Mouse (Mus musculus) heart, adult 18-20 months (tissue): ENCODE data around the gene Tmem178b. TPM values are rescaled to one million over a fixed set of nuclear protein-coding genes. Genes with fewer than 3 reads are reported as not detected.

Experiments used
- DNase-seq, 2 experiments: peaks; one replicate each; pipeline ENCODE4 v3.0.0; 2021 to 2022; ENCODE audit warnings: mixed read lengths in 1 of 2
- total RNA-seq, 2 experiments: library from RNA; stranded (reverse); gene quantifications; 2 replicates each; pipeline ENCODE4 v1.2.3; 2021

Gene Tmem178b
- total RNA-seq, 2 experiments from 2014 or later = 0.42 to 0.90 TPM

DNA sequence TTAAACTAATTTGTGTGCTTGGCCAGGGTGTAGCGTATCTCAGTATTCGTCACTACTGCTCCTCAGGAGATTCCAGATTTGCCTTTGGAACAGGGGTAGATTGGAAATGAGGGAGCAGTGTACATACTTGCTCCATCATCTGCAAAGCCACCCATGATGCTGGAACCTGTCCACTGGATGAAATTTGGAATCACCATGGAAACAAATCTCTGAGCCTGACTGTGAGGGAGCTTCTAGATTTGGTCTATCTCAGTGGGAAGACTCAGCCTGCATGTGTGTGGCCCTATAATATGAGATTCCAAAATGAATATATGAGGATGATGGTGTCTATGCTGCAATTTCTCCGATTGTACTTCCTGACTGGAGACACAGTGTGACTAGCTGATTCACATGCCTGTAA lies 210.7 kb downstream of the Tmem178b start:
- DNase-seq = no peak

DNA sequence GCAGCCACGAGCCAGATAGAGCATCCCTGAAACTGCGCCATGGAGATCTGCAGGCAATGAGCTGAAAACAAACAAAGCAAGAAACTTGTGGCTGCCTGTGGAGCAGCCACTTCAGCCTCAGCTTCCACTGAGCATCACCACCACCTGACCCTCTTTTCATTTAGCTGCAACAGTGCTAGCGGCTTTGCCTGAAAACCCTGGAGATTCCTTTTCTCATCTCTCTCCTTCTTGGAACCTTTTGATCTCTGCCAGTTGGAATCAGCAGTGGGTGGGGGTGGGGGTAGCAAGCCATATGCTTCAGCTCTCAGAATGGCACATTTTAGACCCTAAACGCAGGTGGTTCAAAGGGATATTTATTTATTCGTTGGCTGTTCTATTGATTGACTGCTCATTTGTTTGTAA lies 218.2 kb downstream of the Tmem178b start:
- no peak for DNase-seq

DNA sequence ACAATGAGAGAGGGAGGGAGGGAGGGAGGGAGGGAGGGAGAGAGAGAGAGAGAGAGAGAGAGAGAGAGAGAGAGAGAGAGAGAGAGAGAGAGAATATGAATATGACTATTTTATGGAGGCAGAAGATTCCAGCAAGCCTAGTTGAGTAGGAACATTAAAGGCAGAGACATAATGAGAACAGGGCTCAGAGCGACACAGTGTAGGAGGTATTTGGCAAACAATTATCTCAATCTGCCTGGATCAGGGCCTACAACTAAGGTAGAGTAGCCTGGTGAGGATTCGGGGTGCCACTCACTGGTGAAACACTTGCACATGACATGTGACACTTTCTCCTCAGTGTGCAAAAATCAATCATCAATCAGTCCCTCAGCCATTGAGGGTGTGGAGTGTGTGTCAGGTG lies 225.4 kb downstream of the Tmem178b start:
- no peak for DNase-seq

DNA sequence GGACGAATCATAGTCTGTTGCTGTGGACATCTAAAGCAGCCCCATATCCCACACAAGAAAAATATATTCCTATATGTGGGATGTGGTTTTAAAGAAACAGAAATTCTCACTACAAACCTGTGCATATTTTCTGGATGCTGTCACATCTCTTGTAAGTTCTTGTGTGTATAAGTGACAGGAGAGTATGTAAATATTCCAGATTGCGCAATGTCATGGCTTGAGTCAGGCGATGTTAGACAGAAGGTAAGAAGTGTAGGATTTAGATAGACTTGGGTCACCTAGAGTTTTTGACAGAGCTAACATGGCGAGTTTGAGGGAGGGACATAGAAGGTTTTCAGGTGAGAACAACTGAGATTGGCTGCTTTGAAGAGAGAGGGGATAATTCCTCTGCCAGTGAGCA lies 228.7 kb downstream of the Tmem178b start:
- no peak for DNase-seq

DNA sequence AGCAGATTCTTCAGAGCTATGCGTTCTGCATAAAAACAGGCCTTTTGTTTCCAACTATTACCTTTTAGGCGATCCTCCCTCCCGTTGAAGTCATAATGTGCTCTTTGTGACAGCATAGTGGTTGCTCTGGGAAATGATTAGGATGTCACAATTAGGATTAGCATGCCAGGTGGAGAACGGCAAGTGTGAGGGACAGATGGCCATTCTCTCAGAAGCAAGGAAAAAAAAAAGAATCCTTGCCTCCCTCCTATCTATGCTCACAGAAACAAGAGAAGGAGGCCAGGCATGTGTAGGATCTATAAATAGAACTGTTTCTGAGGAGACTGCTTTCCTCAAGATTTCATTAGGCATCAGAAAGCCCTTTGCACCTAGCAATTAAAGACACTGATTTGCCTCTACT lies 229.8 kb downstream of the Tmem178b start:
- no peak for DNase-seq

DNA sequence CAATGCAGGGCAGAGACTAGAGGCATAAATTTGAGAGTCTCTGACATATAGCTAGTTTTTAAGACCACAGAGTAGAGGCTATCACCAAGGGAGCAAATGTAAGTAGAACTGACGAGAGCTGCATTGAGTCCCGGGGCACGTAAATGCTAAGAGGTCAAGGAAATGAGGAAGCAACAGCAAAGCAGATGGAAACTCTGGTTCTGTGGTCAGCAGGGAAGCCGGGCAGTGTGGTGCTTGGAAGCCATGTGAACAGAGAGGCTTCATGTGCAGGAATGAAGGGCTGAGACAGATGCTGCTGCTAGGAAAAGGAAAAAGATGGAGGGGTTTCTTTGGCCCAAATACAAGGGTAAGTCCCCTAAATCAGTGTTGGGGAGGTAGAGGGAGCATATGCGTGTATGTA lies 237.0 kb downstream of the Tmem178b start:
- no peak for DNase-seq

DNA sequence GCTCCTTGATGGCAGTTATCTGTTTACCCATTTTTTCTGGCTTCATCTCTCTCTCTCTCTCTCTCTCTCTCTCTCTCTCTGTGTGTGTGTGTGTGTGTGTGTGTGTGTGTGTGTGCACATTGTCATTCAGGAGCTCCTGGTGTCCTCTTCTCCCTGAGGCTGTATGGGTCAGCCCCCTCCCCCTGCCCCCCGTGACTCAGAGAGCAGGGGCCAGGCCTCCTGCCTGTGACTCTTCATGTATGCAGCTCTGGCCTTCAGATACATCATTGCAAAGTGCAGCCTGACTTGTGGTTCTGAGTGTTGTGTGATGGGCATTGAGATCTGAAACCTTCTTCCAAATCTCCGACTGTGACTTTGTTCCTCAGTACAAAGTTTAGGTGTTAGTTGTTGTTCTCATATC lies 237.7 kb downstream of the Tmem178b start:
- no peak for DNase-seq

DNA sequence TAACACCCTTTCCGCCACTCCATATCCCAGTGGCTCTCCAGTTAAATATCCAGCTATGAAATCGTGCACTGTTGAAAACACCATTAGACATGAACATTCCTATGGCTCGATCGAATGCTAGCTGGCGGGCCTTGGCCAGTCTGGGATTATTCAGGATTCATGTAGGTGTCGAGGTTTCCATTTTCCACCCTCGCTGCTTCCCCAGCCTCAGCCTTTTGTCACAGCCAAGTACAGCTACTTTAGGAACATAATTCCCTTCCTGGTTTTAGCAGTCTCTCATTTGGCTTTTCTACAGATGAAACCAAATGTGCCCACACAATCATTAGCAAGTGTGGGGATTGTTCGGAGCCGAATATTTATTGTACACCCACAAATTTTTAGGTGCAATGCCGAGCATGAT lies 239.4 kb downstream of the Tmem178b start:
- no peak for DNase-seq

DNA sequence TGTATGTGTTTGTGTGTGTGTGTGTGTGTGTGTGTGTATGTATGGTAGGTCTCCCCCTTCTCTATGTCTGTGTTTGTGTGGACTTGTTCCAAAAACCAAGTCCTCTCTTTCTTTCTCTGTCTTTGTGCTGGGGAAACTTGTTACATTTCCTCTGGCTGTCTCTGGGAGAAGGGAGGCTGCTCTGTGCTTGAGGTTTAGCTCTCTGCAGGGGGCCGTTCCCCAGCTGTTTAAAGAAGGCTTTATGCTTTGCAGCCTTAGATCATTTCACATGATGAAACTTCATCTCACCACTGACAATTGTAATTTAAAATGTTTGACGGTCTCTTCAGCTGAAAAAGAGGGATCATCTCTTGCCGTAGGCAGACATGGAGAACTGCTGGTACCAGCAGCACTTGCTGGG lies 243.2 kb downstream of the Tmem178b start:
- DNase-seq = no peak

DNA sequence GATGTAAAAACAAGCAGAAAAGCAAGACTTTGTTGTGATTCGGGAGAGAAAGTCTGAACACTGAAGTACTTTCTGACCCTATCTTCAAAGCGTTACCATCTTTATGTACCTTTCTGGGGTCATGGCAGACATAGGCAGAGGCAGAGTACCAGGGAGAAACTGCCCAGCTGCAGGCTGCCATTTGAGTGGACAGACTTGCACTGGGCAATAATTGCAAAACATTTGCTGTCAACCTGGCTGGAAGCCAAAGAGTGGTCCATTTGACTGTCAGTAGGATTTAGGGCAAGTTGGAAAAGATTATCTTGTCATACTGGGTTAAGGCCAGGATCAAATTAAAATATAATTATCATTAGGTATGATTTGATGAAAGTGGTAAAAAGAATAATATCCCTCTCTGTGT lies 247.1 kb downstream of the Tmem178b start:
- no peak for DNase-seq

DNA sequence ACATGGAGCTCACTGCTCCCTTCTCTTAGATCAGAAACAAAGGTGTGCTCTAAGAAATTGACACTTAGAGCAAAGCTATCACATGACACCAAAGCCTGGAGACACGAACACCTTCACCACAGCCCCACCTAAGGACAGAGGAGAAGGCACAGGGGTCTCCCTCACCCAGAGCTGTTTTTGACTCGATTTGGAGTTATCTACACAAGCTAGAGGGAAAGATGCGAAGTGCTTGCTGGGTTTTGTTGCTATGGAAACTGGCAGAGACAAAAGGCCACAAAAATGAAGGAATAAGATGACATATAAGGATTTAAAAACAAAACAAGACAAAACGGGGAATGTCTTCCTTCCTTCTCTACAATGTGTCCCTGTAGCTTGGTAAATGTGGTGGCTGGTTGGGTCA lies 248.4 kb downstream of the Tmem178b start:
- no peak for DNase-seq

DNA sequence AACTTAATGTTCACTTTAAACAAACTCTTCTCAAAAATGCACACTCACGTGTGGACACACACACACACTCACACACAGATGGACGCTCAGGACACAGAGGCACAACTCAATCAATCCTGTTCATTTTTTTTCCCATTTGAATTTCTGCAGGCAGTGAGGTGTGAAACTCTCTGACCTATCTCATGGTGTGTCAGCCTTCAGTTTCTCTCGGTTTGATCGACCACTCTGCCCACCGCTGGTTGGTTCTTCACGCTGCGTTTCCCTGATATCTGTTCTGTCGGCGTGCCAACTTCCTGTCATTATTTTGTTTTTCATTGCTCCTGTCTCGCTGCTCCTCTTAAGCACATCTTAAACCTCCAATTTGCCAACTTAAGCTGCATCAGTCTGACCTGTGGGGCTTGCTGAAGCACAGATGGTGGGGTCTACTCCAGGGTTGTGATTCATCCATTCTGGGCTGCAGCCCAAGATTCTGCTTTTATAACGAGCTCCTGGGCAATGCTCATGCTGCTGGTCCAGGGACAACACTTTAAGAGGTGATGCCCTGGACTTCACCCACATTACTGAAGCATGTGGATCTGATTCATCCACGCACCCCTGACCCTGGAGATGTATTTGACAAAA lies 250.1 kb downstream of the Tmem178b start:
- DNase-seq = peak; percentile 8 to 13

DNA sequence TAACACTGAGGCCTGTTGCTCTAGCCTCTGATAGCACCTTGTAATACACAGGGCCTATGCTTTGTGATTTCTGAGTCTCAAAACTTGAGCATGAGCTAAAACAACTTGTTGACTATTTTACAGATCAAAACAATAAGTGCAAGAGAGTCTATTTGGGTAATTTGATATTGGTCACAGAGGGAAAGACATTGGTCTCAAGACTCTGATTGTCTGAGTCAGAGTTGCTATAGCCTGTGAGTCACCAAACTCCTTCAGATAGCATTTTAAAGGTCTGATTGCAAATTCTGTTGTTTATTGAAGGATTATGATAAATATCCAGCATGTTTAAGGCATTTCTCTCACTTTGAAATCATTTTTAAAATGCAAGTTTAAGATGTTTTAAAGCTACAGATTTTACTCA lies 250.9 kb downstream of the Tmem178b start:
- no peak for DNase-seq

DNA sequence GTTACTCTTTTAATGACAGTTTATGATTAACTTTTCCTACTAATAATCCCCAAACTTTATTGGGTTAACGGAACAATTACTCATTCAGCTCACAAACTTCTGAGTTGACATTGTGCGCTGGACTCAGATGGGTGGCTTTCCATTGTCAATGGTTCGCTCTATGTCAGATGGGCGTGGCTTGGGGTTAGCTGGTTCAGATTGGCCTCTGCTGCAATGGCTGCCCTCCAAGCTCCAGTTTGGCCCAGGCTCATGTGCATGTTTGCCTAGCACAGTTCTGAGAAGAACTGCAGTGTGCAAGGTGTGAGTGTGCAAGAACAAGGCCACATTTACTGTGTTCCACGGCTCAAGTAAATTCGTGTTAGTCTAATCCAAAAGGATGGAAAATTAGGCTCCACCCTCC lies 255.6 kb downstream of the Tmem178b start:
- DNase-seq = no peak

DNA sequence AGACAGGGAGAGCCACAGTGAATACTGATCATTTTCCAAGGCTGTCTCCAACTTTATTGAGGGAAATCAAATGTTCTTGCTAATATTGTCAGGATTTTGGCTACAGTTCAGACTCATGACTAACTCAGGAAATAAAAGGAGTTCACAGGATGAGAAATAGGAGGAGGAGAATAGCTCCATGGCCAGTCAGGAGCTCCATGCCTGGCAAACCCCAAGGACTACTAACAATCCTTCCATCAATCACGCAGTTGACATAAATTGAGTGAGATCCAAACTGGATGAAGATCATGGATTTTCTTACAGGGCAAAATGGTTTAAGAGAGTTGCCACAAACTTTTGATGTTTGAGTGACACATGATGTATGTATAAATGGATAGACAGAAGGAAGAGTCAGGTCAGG lies 258.9 kb downstream of the Tmem178b start:
- DNase-seq = no peak

DNA sequence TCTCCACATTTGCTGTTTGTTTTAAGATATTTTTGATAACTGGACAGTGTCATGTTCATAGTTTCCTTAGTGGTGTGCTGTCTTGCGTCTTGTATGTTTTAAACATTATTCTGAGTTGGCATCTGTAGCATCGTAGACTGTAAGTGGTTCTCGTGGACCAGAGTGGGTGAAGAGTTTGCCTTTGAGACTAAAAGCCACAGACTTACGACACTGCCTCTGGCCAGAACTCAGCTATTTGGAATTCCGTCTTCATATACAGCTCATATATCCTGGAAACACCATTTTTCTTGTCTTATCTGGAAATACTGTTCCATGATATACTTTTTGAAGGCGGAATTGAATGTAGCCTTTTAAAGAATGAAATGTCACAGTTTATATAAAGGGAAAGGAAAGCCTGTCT lies 260.4 kb downstream of the Tmem178b start:
- DNase-seq = no peak

DNA sequence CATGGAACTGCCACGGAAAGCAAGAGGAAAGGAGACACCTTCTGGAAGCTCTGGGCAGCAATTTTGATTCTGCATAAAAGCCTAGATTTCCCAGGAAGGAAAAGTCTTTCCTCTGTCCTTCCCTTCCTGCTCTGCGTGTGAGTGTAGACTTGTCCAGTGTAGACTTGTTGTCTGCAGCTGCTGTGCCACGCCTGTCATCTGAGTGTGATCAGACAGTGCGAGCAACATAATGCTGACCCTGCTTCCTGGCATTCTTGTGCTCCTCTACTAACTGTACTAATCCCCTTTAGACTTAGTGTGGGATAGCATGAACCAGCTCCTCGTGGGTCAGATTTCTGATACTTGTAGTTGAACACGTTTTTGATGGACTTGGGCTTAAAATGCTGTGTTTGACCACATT lies 262.6 kb downstream of the Tmem178b start:
- DNase-seq = no peak

DNA sequence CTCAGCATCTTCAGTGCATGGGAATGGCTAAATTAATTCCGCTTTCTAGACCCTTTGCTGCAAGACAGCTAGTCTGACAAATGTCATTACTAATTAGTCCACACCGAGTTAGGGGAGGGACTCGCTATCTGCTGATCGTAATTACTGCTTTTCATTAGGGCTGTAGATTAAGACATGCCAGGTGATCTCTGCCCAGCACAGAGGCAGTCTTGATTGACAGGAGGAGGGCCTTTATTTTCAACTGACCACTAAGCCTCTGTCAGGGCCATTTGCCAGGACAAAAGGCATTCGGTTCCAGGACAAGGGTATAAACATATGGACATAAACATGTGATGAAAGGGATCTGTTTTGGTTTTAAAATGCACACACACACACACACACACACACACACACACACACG lies 264.3 kb downstream of the Tmem178b start:
- no peak for DNase-seq

DNA sequence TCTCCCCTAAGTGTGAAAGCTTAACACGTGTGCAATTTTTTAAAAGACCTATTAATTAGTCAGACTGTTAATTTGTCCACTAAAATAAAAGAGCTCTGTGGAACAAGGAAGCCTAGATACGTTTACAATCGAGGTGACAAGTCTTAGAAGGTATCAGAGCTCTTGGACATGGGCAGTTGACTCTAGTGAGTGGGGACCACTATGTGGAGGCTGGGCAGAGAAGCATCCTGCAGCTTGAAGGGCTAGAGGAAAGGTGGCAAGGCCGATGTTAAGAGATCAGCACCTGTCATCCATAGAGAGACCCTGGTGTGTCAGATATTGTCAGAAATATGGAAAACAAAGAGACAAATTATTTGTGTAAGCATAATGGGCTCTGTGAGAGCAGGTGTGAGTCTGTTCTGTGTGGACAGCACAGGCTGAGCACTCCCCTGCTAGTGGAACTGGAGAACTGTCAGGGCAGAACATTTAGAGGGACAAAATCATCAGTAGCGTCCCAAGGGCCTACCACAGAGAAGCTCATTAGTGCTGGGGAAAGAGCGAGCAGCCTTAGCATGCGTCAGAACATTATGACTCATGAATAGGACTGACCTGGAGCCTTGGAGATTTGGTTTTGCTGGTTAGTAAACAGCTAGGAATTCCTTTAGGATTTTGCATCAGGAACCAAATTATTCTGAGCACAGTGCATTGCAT lies 264.9 kb downstream of the Tmem178b start:
- no peak for DNase-seq

DNA sequence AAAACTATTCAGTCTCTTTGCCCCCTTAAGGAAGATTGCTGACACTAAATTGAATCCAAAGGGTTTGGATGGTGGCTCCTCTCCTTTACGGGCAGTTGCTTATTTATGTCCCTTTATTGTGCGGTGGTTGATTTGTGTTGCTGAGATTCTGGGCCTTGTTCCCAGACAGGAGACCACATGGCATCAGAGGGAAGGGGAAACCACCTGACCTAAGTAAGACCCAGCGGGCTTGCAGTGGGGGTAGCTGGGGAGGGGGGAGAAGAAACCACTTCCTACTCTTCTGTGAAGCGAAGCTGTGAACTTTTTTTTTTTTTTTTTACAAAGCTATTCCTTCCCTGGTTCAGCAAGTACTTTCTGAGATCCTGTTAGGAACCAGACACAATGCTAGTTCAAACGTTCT lies 269.5 kb downstream of the Tmem178b start:
- DNase-seq = no peak

DNA sequence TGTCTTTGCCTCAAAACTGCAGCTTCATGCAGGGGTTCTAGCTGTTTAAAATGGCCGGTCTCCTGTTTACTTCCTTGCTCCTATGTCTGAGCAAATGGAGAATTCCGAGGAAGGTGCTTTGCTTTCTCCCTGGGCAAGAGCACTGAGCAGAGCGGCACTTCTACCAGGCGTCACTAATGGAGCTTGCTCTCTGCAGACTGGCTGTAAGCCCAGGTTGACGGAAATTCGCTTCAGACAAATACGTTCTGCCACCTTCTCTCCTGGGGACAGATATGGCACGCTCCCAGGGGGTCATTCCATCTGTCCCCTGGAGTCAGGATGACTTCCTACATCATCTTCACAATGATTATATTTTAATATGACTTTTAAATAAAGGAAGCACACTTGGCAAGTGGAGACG lies 271.3 kb downstream of the Tmem178b start:
- DNase-seq = no peak

DNA sequence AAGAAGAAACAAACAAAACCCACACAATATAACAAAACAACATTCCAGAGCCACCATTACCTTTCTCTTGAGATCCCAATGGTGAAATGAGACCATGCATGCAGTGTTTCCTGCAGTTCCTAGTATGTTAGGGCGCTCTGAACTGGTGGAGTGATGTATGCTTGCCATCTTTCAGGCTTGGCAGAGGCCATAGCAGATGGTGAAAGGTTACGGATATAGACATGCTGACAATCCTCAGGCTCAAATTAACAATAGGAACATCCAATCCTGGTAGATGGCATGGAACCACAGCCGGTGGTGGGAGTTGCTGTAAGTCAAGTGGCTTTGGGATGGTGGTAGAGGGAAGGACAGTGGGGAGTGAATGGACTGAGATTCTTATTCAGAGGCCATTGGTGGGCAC lies 272.5 kb downstream of the Tmem178b start:
- no peak for DNase-seq

DNA sequence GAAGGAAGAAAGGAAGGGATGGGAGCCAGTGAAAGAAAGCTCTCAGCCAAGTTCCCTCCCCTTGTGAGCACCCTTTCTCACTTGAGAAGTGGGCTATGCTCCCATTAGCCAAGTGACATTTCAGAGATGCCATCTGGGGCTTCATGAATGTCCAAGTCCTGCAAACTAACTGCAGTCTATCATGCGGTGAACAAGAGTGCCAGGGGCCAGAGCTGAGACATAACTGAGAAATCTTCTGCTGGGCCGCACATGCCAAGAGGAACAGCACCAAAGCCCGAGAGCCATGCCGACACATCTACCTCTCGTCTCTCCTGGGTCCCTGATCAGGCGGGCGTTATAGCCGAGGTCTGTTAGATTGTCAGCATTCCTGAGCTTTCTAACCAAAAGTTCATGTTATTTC lies 279.2 kb downstream of the Tmem178b start:
- DNase-seq = no peak

DNA sequence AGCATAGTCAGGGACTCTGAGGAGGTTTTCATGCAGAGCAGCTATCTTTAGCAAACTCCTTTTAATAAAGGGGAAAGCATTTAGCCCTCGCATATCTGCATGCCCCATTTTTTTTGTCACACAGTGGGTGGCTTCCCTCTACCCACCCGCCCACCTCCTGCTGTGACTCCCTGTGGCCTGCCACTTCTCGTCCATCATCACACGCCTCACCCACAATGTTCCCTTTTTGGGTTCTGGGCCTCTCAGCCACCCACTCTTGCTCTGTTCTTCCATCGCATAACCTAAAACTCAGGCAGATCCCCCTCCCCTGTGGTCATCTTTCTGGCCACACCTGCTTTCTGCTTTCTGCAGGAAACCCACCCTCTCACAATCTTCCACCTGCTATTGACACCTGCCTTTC lies 288.3 kb downstream of the Tmem178b start:
- no peak for DNase-seq

DNA sequence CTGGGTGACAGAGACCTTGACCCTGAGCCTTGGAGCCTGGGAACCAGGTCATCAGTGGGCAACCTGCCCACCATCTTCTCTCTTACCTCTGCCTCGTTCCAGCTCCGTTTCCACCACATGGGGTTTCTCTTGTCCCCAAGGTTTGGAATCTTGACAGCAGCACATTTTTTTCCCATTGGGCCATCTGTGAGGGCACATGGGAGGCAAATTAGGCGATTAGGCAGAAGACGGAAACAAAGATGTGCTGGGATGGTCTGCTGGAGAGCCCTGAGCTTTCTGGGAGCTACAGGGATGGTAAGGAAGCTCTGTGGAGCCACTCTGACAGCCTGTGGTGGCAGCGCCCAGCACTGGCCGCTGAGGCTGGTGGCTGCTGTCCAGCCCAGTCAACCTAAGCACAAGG lies 300.5 kb downstream of the Tmem178b start:
- DNase-seq = no peak
